Mouse (Mus musculus): Measurements from ENCODE around the gene Scly.

- no peak for TF ChIP-seq CTCF (IDR thresholded peaks at IDR 0.05; ENCODE audit: low read depth)
- no peak for TF ChIP-seq EP300 (optimal IDR thresholded peaks at IDR 0.05)
Measured at GRCm38 (mm10) chr1:91309366-91310085, 11.4 kb downstream of the Scly start.
